Mouse (Mus musculus) testis, adult 2 months (tissue): Measurements from ENCODE around the gene Oma1. TPM values are rescaled to one million over a fixed set of nuclear protein-coding genes. Genes with fewer than 3 reads are reported as not detected.

Experiments used
- H3K27ac ChIP-seq: fragments of 200-500 bp; 2 replicates; pipeline ENCODE4 v1.5.1; 2012; ENCODE audit warnings: low read depth, low read length; ENCODE audit not compliant: control insufficient read depth, insufficient read depth
- H3K27me3 ChIP-seq: fragments of 200-500 bp; 2 replicates; pipeline ENCODE4 v1.6.1; 2012; ENCODE audit warnings: mild to moderate bottlenecking, low read length, moderate library complexity; ENCODE audit not compliant: control insufficient read depth, insufficient read depth
- H3K36me3 ChIP-seq: fragments of 200-500 bp; 2 replicates; pipeline ENCODE4 v1.6.1; 2012; ENCODE audit warnings: mild to moderate bottlenecking, low read length; ENCODE audit not compliant: control insufficient read depth, insufficient read depth
- H3K4me1 ChIP-seq: fragments of 200-500 bp; 2 replicates; pipeline ENCODE4 v1.6.1; 2012; ENCODE audit warnings: low read length; ENCODE audit not compliant: control insufficient read depth, insufficient read depth
- H3K4me3 ChIP-seq: fragments of 200-500 bp; 2 replicates; pipeline ENCODE4 v1.5.1; 2012; ENCODE audit warnings: low read depth, mild to moderate bottlenecking, low read length, moderate library complexity, mixed read lengths; ENCODE audit not compliant: control insufficient read depth
- CTCF ChIP-seq: fragments of 200-500 bp; IDR thresholded peaks from 2 replicates; pipeline ENCODE4 v1.5.1; 2012; ENCODE audit warnings: low read depth, mild to moderate bottlenecking, inconsistent platforms, low read length, moderate library complexity; ENCODE audit not compliant: control insufficient read depth, insufficient read depth, insufficient replicate concordance
- POLR2A ChIP-seq: fragments of 200-500 bp; IDR thresholded peaks from 2 replicates; pipeline ENCODE4 v1.6.1; 2012; ENCODE audit warnings: low read depth, mild to moderate bottlenecking, inconsistent platforms, low read length, moderate library complexity; ENCODE audit not compliant: control insufficient read depth
- polyA plus RNA-seq: library from polyadenylated mRNA; depleted of rRNA; stranded (reverse); fragments of >200 nt; gene quantifications from 2 replicates; pipeline ENCODE4 v1.2.3, GENCODE M21; 2012

Gene Oma1
- polyA plus RNA-seq, 1 experiment: 2.3 TPM

DNA sequence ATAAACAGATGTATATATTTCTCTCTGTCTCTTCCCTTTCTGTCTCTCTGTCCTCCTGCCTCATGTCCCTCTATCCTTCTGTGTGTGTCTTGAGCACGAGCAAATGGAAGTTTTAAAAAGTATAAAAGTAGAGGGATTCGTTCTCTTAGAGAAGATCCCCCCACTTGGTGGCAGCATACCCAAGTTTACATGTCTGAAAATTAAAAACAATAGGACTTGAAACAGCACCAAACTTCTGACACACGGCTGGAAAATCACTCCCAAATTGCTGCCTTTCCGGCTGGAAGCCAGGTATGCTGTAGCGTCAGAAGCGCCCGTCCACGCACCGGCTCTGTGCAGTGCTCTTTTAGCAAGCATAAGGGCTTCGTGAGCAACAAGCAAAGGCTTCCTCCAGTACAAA lies 14.3 kb upstream of the Oma1 start:
- Histone ChIP-seq H3K36me3 (no peaks in the 10 kb centered on the region), H3K4me1 (no peaks in the 10 kb centered on the region), H3K27ac (no peak overlapping the region), H3K27me3 (no peaks in the 10 kb centered on the region), H3K4me3 (no peak overlapping the region)
- TF ChIP-seq POLR2A (no peak), CTCF (no peak)

DNA sequence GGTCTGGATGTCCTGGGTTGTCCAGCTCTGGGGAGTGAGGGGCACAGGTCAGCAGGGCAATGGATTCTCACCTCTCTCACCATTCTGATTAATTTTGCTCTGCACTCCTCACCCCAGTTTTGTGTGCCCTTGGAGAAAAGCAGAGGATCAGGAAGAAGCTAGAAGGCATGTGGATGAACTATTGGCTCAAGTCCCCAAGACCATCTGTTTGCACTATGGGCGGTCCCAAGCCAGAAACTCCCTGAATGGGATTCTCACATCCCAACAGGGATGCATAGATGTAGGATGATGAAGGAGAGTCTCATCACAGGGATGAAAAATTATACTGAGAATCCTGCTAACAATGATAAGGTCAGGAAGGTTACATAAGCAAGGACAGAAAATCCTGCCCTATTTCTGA lies 9.8 kb upstream of the Oma1 start:
- Histone ChIP-seq H3K36me3 (no peaks in the 10 kb centered on the region), H3K27ac (no peak overlapping the region), H3K4me3 (no peak overlapping the region), H3K27me3 (no peaks in the 10 kb centered on the region), H3K4me1 (no peaks in the 10 kb centered on the region)
- TF ChIP-seq POLR2A (no peak), CTCF (no peak)

GRCm38 (mm10) chr4:103314526-103314910 lies 906 bp downstream of the Oma1 start:
- H3K4me3 ChIP-seq: no peak overlapping the region
- H3K27ac ChIP-seq: no peak overlapping the region
- peaks cover 4% of the 10 kb centered on the region for H3K4me1 ChIP-seq
- TF ChIP-seq CTCF (no peak), POLR2A (no peak)
- H3K36me3 ChIP-seq: no peaks in the 10 kb centered on the region
- no peaks in the 10 kb centered on the region for H3K27me3 ChIP-seq

- TF ChIP-seq CTCF (no peak), POLR2A (no peak)
- Histone ChIP-seq H3K27me3 (no peaks in the 10 kb centered on the region), H3K4me3 (no peak overlapping the region), H3K36me3 (no peaks in the 10 kb centered on the region), H3K4me1 (peaks cover 4% of the 10 kb centered on the region), H3K27ac (no peak overlapping the region)
Measured at GRCm38 (mm10) chr4:103315861-103316260, 2.2 kb downstream of the Oma1 start.

DNA sequence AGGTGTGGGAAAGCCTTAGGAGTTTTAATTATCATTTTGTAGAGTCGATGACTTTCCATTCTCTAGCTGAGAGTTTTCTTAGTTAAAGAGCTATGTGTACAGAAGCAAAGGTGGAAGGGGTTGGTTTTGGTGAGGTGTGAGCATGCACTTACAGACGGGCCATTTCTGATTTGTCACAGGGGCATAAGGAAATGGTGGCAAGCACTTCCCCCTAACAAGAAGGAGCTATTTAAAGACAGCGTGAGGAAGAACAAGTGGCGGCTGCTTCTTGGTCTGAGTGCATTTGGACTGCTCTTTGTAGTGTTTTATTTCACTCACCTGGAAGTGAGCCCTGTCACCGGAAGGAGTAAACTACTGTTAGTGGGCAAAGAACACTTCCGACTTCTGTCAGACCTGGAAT lies 7.8 kb downstream of the Oma1 start:
- no peaks in the 10 kb centered on the region for H3K36me3 ChIP-seq
- no peak overlapping the region for H3K27ac ChIP-seq
- no peak overlapping the region for H3K4me3 ChIP-seq
- TF ChIP-seq POLR2A: no peak
- no peak for TF ChIP-seq CTCF
- H3K27me3 ChIP-seq: no peaks in the 10 kb centered on the region
- no peaks in the 10 kb centered on the region for H3K4me1 ChIP-seq

- H3K27me3 ChIP-seq: no peaks in the 10 kb centered on the region
- TF ChIP-seq CTCF (no peak), POLR2A (no peak)
- no peaks in the 10 kb centered on the region for H3K4me1 ChIP-seq
- H3K27ac ChIP-seq: no peak overlapping the region
- H3K4me3 ChIP-seq: no peak overlapping the region
- H3K36me3 ChIP-seq: no peaks in the 10 kb centered on the region
Measured at GRCm38 (mm10) chr4:103324688-103325451, 11.3 kb downstream of the Oma1 start.

DNA sequence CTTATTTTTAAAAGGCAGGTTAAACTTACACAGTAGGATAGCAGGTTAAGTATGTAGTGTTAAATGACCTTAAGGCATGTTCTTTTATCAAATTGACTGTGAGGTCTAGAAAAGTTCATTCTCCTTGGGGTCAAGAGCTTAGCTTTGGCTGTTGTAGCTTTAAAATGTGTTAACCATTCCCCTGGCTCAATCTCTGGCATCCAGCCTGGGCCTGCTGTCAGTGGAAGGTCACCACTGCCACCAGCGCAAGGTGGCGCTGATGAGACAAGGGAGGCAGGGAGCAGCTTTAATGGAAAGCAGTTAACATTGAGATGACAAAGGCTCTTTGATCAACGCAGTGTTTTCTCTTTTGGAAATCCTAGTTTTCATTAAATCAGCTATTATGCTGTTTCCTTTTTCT lies 13.4 kb downstream of the Oma1 start:
- Histone ChIP-seq H3K36me3 (no peaks in the 10 kb centered on the region), H3K27me3 (no peaks in the 10 kb centered on the region), H3K27ac (no peak overlapping the region), H3K4me1 (no peaks in the 10 kb centered on the region), H3K4me3 (no peak overlapping the region)
- TF ChIP-seq CTCF (peak; percentile 23; the same call in 1 of the 2 replicates), POLR2A (no peak)
